Mouse (Mus musculus) myocyte (in vitro differentiated cells): ENCODE measurements around the gene Heca. TPM values are rescaled to one million over a fixed set of nuclear protein-coding genes. Genes with fewer than 3 reads are reported as not detected.
A peak's percentile ranks its signal among the peaks of the same experiment; 100 is the strongest.
"Not testable (repeated sequence)": the region's sequence is repeated elsewhere in the genome, so short reads cannot be mapped to it uniquely, and the experiment has no call there.

Experiments used
- H3K27me3 ChIP-seq: one replicate; pipeline ENCODE4 v1.6.1; 2011; ENCODE audit not compliant: control insufficient read depth, insufficient read depth, insufficient read length
- H3K36me3 ChIP-seq: one replicate; pipeline ENCODE4 v1.6.1; 2011; ENCODE audit not compliant: control insufficient read depth, insufficient read depth
- H3K4me2 ChIP-seq: one replicate; pipeline ENCODE4 v1.6.1; 2011; ENCODE audit warnings: low read depth, control low read depth
- H3K4me3 ChIP-seq: one replicate; pipeline ENCODE4 v1.5.1; 2011; ENCODE audit warnings: mild to moderate bottlenecking, control low read depth, moderate library complexity
- H3K79me2 ChIP-seq: one replicate; pipeline ENCODE4 v1.6.1; 2011; ENCODE audit not compliant: control insufficient read depth, insufficient read depth
- H3ac ChIP-seq: one replicate; pipeline ENCODE4 v1.6.1; 2011; ENCODE audit not compliant: control insufficient read depth, insufficient read length
- CEBPB ChIP-seq: IDR thresholded peaks from 2 replicates; pipeline ENCODE4 v1.6.1; 2011; ENCODE audit warnings: mild to moderate bottlenecking, moderate library complexity; ENCODE audit not compliant: poor library complexity, insufficient read depth, severe bottlenecking
- E2F4 ChIP-seq: IDR thresholded peaks from one replicate; pipeline ENCODE4 v1.6.1; 2011; ENCODE audit warnings: mild to moderate bottlenecking, control low read depth, moderate library complexity; ENCODE audit not compliant: insufficient read depth
- MAX ChIP-seq: IDR thresholded peaks from one replicate; pipeline ENCODE4 v1.6.1; 2011; ENCODE audit warnings: low read depth, mild to moderate bottlenecking, control low read depth
- MYOD1 ChIP-seq, 3 experiments: IDR thresholded peaks; one replicate each; pipeline ENCODE4 v1.6.1; 2011; ENCODE audit warnings: control low read depth in 2 of 3, low read depth in 2 of 3, mild to moderate bottlenecking in 2 of 3, moderate library complexity in 1 of 3; ENCODE audit not compliant: insufficient read length in 2 of 3, control insufficient read depth in 1 of 3
- MYOG ChIP-seq, 3 experiments: IDR thresholded peaks; one replicate each; pipeline ENCODE4 v1.6.1; 2011; ENCODE audit warnings: control low read depth in 2 of 3, low read depth in 2 of 3, mild to moderate bottlenecking in 2 of 3; ENCODE audit not compliant: insufficient read length in 2 of 3, control insufficient read depth in 1 of 3, insufficient read depth in 1 of 3
- POLR2A ChIP-seq: IDR thresholded peaks from one replicate; pipeline ENCODE4 v1.6.1; 2011; ENCODE audit warnings: low read depth, mild to moderate bottlenecking, control low read depth, moderate library complexity; ENCODE audit not compliant: insufficient read length
- POLR2AphosphoS2 ChIP-seq: IDR thresholded peaks from one replicate; pipeline ENCODE4 v1.6.1; 2011; ENCODE audit warnings: low read depth, control low read depth; ENCODE audit not compliant: insufficient read length
- REST ChIP-seq: IDR thresholded peaks from one replicate; pipeline ENCODE4 v1.6.1; 2011; ENCODE audit warnings: mild to moderate bottlenecking, control low read depth, moderate library complexity; ENCODE audit not compliant: insufficient read depth, insufficient read length
- SRF ChIP-seq: IDR thresholded peaks from one replicate; pipeline ENCODE4 v1.6.1; 2011; ENCODE audit warnings: low read depth; ENCODE audit not compliant: control insufficient read depth, insufficient read length
- TCF12 ChIP-seq: IDR thresholded peaks from one replicate; pipeline ENCODE4 v1.6.1; 2011; ENCODE audit warnings: mild to moderate bottlenecking, control low read depth; ENCODE audit not compliant: poor library complexity, insufficient read depth, severe bottlenecking
- TCF3 ChIP-seq: IDR thresholded peaks from one replicate; pipeline ENCODE4 v1.6.1; 2011; ENCODE audit warnings: low read depth, control low read depth; ENCODE audit not compliant: insufficient read length
- USF1 ChIP-seq: IDR thresholded peaks from one replicate; pipeline ENCODE4 v1.6.1; 2011; ENCODE audit warnings: low read depth, mild to moderate bottlenecking, control low read depth, moderate library complexity
- polyA plus RNA-seq: library from polyadenylated mRNA; unstranded; fragments of >200 nt; fragmentation: generic; extraction: Trizol; gene quantifications from one replicate; pipeline ENCODE4 v1.2.1, GENCODE M21; 2012; ENCODE audit warnings: missing spikeins

Heca gene
- polyA plus RNA-seq, 1 experiment, result 4.1 TPM

GRCm38 (mm10) chr10:17921381-17921780, 26.5 kb downstream of the Heca start:
- TF ChIP-seq SRF, result no peak
- TF ChIP-seq MAX, result no peak
- no peak for TF ChIP-seq MYOG (IDR thresholded peaks at IDR 0.05; ENCODE audit: control insufficient read depth in 1 of 3, insufficient read depth in 1 of 3, insufficient read length in 2 of 3, low read depth in 2 of 3)
- no peak for TF ChIP-seq REST
- no peak for TF ChIP-seq TCF3
- no peak for TF ChIP-seq POLR2A
- no peak for TF ChIP-seq POLR2AphosphoS2
- TF ChIP-seq E2F4, result no peak
- H3K27me3 ChIP-seq, result no peaks in the 10 kb centered on the region

GRCm38 (mm10) chr10:17919971-17920370, 27.9 kb downstream of the Heca start:
- no peak overlapping the region for H3K4me3 ChIP-seq
- no peaks in the 10 kb centered on the region for H3K36me3 ChIP-seq
- H3K4me2 ChIP-seq, result no peak overlapping the region
- H3ac ChIP-seq, result no peak overlapping the region
- TF ChIP-seq TCF3 (no peak), MYOG (IDR thresholded peaks at IDR 0.05; ENCODE audit: control insufficient read depth in 1 of 3, insufficient read depth in 1 of 3, insufficient read length in 2 of 3, low read depth in 2 of 3) (no peak), E2F4 (no peak), POLR2A (no peak), POLR2AphosphoS2 (no peak), MYOD1 (IDR thresholded peaks at IDR 0.05; ENCODE audit: control insufficient read depth in 1 of 3, insufficient read length in 2 of 3, low read depth in 2 of 3) (no peak), SRF (no peak), REST (no peak), USF1 (no peak), MAX (no peak), CEBPB (no peak), TCF12 (no peak)
- no peaks in the 10 kb centered on the region for H3K79me2 ChIP-seq
- H3K27me3 ChIP-seq, result no peaks in the 10 kb centered on the region

More at GRCm38 (mm10) chr10:17921381-17921780, 26.5 kb downstream of the Heca start:
- Histone ChIP-seq H3ac (no peak overlapping the region), H3K36me3 (no peaks in the 10 kb centered on the region), H3K4me3 (no peak overlapping the region), H3K4me2 (no peak overlapping the region), H3K79me2 (peaks cover 4% of the 10 kb centered on the region)

- Histone ChIP-seq H3K4me3 (no peak overlapping the region), H3K36me3 (no peaks in the 10 kb centered on the region), H3K4me2 (no peak overlapping the region), H3K79me2 (no peaks in the 10 kb centered on the region), H3ac (no peak overlapping the region), H3K27me3 (no peaks in the 10 kb centered on the region)
- TF ChIP-seq TCF12 (no peak), POLR2A (no peak), CEBPB (0 out of 2 replicates have a peak, but pooled peaks have one; percentile 16), E2F4 (no peak), MAX (no peak)
Observed at GRCm38 (mm10) chr10:17919032-17919431, 28.8 kb downstream of the Heca start.

- Histone ChIP-seq H3K27me3 (no peaks in the 10 kb centered on the region), H3K4me3 (no peak overlapping the region), H3K4me2 (no peak overlapping the region), H3K79me2 (no peaks in the 10 kb centered on the region), H3K36me3 (peaks cover 6% of the 10 kb centered on the region), H3ac (no peak overlapping the region)
- no peak for TF ChIP-seq SRF
- no peak for TF ChIP-seq POLR2A
- TF ChIP-seq REST, result no peak
- no peak for TF ChIP-seq USF1
- TF ChIP-seq POLR2AphosphoS2, result no peak
- TF ChIP-seq MYOD1 (IDR thresholded peaks at IDR 0.05; ENCODE audit: control insufficient read depth in 1 of 3, insufficient read length in 2 of 3, low read depth in 2 of 3), result no peak
Observed at GRCm38 (mm10) chr10:17908731-17909130, 39.1 kb downstream of the Heca start.

GRCm38 (mm10) chr10:17906405-17906804, 41.5 kb downstream of the Heca start:
- not testable (repeated sequence) for H3K27me3 ChIP-seq, H3K4me2 ChIP-seq, H3K79me2 ChIP-seq, H3ac ChIP-seq, H3K4me3 ChIP-seq
- H3K36me3 ChIP-seq, result peaks cover 12% of the 10 kb centered on the region

- Histone ChIP-seq H3ac (no peak overlapping the region), H3K79me2 (no peaks in the 10 kb centered on the region), H3K4me3 (no peak overlapping the region), H3K27me3 (no peaks in the 10 kb centered on the region), H3K36me3 (peaks cover 12% of the 10 kb centered on the region), H3K4me2 (no peak overlapping the region)
- no peak for TF ChIP-seq MYOD1 (IDR thresholded peaks at IDR 0.05; ENCODE audit: control insufficient read depth in 1 of 3, insufficient read length in 2 of 3, low read depth in 2 of 3)
- TF ChIP-seq TCF3, result no peak
- TF ChIP-seq SRF, result no peak
- no peak for TF ChIP-seq POLR2A
- no peak for TF ChIP-seq TCF12
- no peak for TF ChIP-seq POLR2AphosphoS2
- TF ChIP-seq REST, result no peak
- no peak for TF ChIP-seq USF1
- TF ChIP-seq CEBPB, result no peak
Observed at GRCm38 (mm10) chr10:17903449-17903848, 44.4 kb downstream of the Heca start.
